Mouse (Mus musculus) olfactory bulb, adult 2 months (tissue): ENCODE results near the gene Cpne2. TPM values are rescaled to one million over a fixed set of nuclear protein-coding genes. Genes with fewer than 3 reads are reported as not detected.

Experiments used
- H3K27ac ChIP-seq: fragments of 200-500 bp; 2 replicates; pipeline ENCODE4 v1.5.1; 2012; ENCODE audit warnings: low read depth, low read length; ENCODE audit not compliant: insufficient read depth
- H3K4me1 ChIP-seq: fragments of 200-500 bp; 2 replicates; pipeline ENCODE4 v1.6.1; 2012; ENCODE audit warnings: low read length; ENCODE audit not compliant: control insufficient read depth, insufficient read depth
- H3K4me3 ChIP-seq: fragments of 200-500 bp; 2 replicates; pipeline ENCODE4 v1.5.1; 2012; ENCODE audit warnings: mild to moderate bottlenecking, low read depth, low read length, moderate library complexity; ENCODE audit not compliant: insufficient read depth
- CTCF ChIP-seq: fragments of 200-500 bp; IDR thresholded peaks from 2 replicates; pipeline ENCODE4 v1.5.1; 2012; ENCODE audit warnings: low read depth, mild to moderate bottlenecking, low read length, moderate library complexity; ENCODE audit not compliant: insufficient read depth
- POLR2A ChIP-seq: fragments of 200-500 bp; IDR thresholded peaks from 2 replicates; pipeline ENCODE4 v1.6.1; 2012; ENCODE audit warnings: mild to moderate bottlenecking, low read depth, low read length, moderate library complexity; ENCODE audit not compliant: insufficient read depth
- WGBS: fragments of 180-500 bp; shearing (Covaris S2); methylation state at CpG from one replicate; pipeline ENCODE4 v1.1.7; 2018; 5-methylcytosine and 5-hydroxymethylcytosine counted together
- polyA plus RNA-seq: library from polyadenylated mRNA; stranded (reverse); fragments of >200 nt; gene quantifications from 2 replicates; pipeline ENCODE4 v1.2.4, GENCODE M21; 2012; ENCODE audit warnings: low replicate concordance; ENCODE audit not compliant: missing spikeins, insufficient read depth, insufficient read length

The Cpne2 gene
- polyA plus RNA-seq, 1 experiment = not detected

GRCm38 (mm10) chr8:94549041-94549440 lies 16.3 kb downstream of the Cpne2 start:
- no peak overlapping the region for H3K4me3 ChIP-seq
- TF ChIP-seq POLR2A = no peak
- TF ChIP-seq CTCF = no peak
- peaks cover 39% of the 10 kb centered on the region for H3K4me1 ChIP-seq
- 51% methylated on average over 5 of the region's 5 CpGs for WGBS
- peak overlapping the region; percentile 31; the same call in 1 of the 2 replicates for H3K27ac ChIP-seq

DNA sequence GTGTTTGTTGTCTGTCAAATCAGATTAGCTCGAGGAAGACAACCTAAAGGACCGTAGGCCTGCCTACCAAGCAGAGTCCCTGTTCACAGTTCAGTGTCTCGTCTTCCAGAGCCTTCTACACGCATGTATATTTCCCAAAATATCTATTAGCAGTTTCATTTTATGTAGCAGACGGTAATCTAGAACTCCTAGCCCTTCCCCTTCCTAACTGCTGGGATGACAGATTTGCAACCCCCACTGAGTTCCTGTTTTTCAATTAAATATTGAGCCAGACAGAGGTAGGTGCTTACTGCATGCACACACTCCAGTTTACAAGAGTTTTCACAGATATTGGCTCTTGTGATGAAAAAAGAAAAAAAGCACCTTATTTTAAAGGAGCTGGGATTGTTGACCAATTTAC lies 16.7 kb downstream of the Cpne2 start:
- WGBS = 46% methylated on average over 5 of the region's 5 CpGs
- Histone ChIP-seq H3K27ac (peak overlapping the region; percentile 31; the same call in 1 of the 2 replicates), H3K4me3 (no peak overlapping the region), H3K4me1 (peaks cover 38% of the 10 kb centered on the region)
- TF ChIP-seq POLR2A = no peak
- no peak for TF ChIP-seq CTCF

DNA sequence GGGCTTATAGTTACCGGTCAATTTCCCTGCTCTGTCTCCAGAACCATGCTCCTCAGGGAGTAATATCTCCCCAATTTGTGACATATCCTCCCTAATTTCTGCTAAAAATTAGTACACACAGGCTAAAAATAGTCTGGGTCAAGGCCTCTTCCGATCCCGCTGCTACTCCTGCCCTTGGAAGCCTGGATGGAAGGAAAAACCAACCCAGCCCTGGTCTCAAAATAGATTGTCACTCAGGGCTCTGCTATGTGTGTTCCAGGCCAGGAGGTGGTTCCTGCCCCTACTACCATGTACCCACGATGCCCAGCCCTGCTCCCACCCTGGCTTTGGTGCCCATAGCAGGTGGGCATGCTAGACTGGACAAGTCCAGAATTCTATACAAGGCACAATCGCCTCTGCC lies 17.2 kb downstream of the Cpne2 start:
- Histone ChIP-seq H3K27ac (peak overlapping the region; percentile 31; the same call in 1 of the 2 replicates), H3K4me1 (peaks cover 38% of the 10 kb centered on the region), H3K4me3 (no peak overlapping the region)
- no peak for TF ChIP-seq POLR2A
- TF ChIP-seq CTCF = no peak
- WGBS = 74% methylated on average over 5 of the region's 5 CpGs

DNA sequence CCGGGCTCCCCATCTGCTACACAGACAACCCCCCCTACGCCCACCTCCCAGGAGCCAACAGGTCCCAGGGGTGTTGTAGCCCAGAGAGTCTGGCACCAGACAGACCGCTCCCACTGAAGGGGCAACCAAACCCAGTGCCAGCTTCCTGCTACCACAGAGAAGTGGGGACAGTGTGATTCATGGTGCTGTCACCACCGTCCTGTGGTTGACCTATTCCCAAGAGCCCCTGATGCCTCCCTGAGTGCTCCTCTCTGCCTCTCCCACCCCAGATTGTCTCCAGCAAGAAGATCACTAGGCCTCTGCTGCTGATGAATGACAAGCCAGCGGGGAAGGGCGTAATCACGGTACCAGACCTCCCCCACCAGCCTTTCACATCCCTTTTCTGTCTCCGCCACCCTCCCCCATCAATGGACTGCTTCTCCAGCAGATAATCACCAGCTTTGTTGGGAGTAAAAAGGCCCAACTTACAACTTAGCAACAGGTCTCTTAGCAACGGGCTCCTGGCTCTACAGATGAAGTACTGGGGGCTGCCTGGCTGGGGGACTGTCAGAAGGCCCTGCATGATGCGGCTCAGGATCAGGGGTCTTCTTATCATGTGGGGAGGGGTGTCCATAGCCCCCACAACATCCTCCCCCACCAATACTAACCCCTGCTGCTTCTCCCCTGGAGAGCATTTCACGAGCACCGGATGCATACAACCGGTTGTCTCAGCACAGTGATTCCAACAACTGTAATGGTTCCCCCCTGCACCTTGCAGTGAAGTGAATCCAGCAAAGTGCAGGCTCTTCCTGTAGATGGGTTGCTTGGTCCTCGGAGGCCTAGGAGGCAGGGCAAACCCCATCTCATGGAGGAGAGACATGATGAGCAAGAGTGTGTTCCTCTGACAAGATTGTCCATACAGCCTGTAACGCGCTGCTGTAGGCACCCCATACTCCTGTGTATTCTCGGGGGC lies 19.0 kb downstream of the Cpne2 start:
- peak overlapping the region; percentile 42 for H3K27ac ChIP-seq
- WGBS = 27% methylated on average over 17 of the region's 17 CpGs

GRCm38 (mm10) chr8:94552696-94553095 lies 19.9 kb downstream of the Cpne2 start:
- no peak overlapping the region for H3K27ac ChIP-seq
- 90% methylated on average over 2 of the region's 2 CpGs for WGBS
- H3K4me3 ChIP-seq = no peak overlapping the region
- H3K4me1 ChIP-seq = peaks cover 31% of the 10 kb centered on the region
- TF ChIP-seq CTCF = no peak
- no peak for TF ChIP-seq POLR2A

More for the DNA sequence above, 19.0 kb downstream of the Cpne2 start:
- H3K4me3 ChIP-seq = no peak overlapping the region
- peaks cover 31% of the 10 kb centered on the region for H3K4me1 ChIP-seq
- TF ChIP-seq CTCF = no peak
- no peak for TF ChIP-seq POLR2A

DNA sequence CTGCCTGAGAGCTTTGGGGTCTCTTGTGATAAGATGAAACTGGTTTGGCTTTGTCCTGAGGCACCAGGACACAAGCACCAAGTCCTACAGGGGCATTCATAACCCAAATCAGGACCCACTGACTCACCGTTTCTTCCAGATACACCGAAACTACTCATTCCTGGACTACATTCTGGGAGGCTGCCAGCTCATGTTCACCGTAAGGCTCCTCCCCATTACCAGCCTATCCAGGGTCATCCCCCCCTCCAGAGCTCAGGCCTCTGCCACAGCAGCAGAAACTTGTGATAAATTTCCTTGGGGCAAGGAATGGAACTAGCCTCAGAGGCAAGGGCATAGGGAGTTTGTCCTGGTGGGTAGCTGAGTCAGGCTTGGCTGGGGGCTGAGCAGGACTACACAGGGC lies 24.5 kb downstream of the Cpne2 start:
- Histone ChIP-seq H3K4me1 (peaks cover 11% of the 10 kb centered on the region), H3K27ac (no peak overlapping the region), H3K4me3 (no peak overlapping the region)
- 45% methylated on average over 3 of the region's 3 CpGs for WGBS
- TF ChIP-seq CTCF (no peak), POLR2A (no peak)

DNA sequence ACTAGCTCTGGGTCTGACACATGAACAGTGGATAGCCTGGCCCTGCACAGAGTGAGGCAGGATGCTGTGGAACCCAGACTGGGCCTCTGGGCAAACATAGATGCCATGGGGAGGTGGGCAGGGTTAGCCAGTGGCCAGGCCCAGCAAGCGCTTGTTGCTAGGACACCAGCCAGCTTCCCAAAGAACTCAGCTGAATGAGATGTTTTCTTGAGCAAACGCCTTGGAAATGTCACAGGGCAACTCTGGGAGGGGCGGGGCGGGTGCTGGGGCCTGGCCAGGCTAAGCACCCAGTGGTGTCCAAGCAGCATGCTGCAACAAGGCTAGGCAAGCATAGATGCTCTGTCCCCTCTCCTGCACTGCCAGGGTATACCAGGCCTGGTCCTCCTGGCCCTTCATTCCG lies 28.5 kb downstream of the Cpne2 start:
- no peak overlapping the region for H3K27ac ChIP-seq
- 59% methylated on average over 5 of the region's 5 CpGs for WGBS

GRCm38 (mm10) chr8:94564421-94564820 lies 31.6 kb downstream of the Cpne2 start:
- H3K4me1 ChIP-seq = peaks cover 18% of the 10 kb centered on the region
- H3K27ac ChIP-seq = no peak overlapping the region
- TF ChIP-seq CTCF (no peak), POLR2A (no peak)
- H3K4me3 ChIP-seq = no peak overlapping the region

More for the DNA sequence above, 28.5 kb downstream of the Cpne2 start:
- Histone ChIP-seq H3K4me1 (peaks cover 5% of the 10 kb centered on the region; the same call in 1 of the 2 replicates), H3K4me3 (no peak overlapping the region)
- no peak for TF ChIP-seq POLR2A
- TF ChIP-seq CTCF = no peak

- TF ChIP-seq POLR2A = no peak
- TF ChIP-seq CTCF = no peak
- no peak overlapping the region for H3K4me3 ChIP-seq
- H3K4me1 ChIP-seq = peaks cover 20% of the 10 kb centered on the region
- H3K27ac ChIP-seq = no peak overlapping the region
- WGBS = 61% methylated on average over 6 of the region's 6 CpGs
These were observed 33.2 kb downstream of the Cpne2 start for GRCm38 (mm10) chr8:94566033-94566432.
